Mouse (Mus musculus) cerebellum, adult 11-12 months (tissue): ENCODE results near the gene Plppr3.

Source experiments
- DNase-seq: peaks from one replicate; pipeline ENCODE4 v3.0.0; 2022

The Plppr3 gene

DNA sequence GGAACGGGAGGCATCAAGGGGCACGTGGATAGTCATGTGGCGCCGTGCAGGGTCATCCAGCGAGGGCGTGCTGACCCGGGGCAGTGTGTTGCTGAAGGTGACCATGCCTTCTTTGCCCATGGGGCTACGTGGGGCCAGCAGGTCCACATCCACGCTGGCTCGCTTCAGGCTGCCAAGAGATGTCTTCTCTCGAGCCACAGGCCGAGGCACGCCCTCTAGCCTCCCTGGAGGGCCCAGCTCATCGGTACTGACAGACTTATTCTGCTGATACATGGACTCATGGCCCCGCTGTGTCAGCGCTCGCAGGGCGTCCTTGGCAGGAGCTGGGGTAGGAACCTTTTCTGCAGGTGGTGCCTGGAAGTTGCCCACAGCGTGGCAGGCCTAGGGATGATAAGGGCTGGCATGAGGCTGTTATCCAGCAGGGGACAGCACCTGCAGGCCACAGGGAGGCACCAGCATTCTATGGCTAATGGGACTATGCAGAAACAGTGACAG is 8.6 kb downstream of the Plppr3 start:
- DNase-seq: peak; percentile 66

DNA sequence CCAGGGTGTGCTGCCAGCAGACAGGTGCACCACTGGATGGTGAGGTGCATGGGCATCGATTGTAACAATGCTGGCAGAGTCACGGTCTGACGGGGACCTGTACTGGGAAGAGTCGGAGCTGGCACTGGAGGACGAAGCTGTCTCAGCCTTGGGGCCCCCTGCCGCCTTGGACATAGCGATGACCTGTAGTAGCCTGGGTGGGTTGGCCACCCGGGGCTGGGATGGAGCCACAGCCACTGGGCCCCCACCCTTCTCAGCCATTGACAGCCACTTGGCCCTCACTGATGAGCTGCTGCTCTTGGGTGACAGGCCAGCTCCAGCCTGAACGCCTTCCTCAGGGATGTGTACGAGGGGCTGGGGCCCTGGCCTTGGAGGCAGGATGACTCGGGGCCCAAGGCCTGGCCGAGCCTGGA is 9.2 kb downstream of the Plppr3 start:
- peak; percentile 55 for DNase-seq

DNA sequence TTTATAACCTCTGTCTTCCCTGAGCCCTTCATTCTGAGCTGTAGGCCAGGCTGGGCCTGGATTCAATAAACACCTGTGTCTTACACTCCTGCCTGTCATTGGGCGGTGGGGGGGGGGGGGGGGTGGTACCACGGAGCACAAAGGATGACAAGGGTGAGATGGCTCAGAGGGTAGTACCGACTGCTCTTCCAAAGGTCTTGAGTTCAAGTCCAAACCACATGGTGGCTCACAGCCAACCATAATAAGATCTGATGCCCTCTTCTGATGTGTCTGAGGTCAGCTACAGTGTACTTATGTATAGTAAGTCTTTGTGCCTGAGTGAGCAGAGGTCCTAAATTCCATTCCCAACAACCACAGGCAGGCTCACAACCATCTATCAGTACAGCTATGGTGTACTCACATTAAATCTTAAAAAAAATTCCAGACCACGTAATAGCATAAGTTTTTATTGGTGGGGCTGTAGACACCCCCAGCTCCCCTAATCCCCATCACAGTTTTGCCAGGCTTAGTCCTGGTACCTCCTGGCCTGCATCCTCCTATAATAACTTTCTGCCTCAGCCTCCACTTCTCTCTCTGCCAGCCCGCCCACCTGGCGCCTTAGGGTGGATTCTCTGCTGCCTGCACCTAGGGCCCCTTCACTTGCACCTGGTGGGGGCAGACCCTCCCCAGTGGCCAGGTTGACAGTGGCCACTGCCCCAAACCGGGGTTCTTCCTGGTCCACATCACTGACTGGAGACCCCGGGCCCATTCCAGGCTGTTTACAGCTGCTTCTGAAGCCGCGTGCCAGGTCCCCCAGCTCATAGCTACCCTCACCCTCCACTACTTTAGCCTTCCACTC is 9.9 kb downstream of the Plppr3 start:
- peak; percentile 46 for DNase-seq

DNA sequence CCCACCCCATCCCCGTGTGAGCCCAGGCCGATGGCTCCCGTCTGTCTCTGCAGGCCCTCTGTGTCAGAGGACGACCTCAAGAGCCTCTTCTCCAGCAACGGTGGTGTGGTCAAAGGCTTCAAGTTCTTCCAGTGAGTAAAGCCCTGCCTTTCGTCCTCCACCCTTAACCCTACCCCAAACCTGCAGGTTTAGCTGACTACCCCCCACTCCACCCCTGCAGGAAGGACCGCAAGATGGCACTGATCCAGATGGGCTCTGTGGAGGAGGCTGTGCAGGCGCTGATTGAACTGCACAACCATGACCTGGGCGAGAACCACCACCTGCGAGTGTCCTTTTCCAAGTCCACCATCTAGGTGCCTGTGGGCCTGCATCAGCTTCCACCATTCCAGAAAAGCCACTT is 11.5 kb downstream of the Plppr3 start:
- no peak for DNase-seq

DNA sequence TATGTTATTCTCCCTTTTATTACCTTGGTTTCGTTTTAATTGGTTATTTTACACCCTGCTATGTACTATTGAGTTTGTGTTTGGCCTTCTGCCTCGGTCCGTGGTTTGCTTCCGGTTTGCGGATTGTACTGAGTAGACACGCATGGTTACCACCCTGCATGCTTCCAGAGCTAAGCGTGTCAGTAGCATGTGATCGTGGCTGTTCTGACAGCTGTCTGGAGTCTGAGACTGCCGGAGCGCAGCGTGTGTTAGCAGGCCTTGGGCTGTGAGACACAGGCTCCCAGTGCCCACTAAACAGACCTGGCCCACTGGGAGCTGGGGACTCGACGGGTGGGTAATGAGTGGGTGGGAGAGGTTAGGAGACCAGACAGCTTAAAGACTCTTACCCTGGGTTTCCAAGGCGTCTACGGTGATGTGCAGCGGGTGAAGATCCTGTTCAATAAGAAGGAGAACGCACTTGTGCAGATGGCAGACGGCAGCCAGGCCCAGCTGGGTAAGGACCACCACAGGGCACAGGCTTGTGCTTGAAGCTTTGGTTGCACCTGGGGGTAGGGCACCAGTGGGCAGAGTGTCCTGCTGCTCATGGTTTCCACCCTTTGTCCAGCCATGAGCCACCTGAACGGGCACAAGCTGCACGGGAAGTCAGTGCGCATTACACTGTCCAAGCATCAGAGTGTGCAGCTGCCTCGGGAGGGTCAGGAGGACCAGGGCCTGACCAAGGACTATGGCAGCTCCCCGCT is 12.2 kb downstream of the Plppr3 start:
- no peak for DNase-seq

DNA sequence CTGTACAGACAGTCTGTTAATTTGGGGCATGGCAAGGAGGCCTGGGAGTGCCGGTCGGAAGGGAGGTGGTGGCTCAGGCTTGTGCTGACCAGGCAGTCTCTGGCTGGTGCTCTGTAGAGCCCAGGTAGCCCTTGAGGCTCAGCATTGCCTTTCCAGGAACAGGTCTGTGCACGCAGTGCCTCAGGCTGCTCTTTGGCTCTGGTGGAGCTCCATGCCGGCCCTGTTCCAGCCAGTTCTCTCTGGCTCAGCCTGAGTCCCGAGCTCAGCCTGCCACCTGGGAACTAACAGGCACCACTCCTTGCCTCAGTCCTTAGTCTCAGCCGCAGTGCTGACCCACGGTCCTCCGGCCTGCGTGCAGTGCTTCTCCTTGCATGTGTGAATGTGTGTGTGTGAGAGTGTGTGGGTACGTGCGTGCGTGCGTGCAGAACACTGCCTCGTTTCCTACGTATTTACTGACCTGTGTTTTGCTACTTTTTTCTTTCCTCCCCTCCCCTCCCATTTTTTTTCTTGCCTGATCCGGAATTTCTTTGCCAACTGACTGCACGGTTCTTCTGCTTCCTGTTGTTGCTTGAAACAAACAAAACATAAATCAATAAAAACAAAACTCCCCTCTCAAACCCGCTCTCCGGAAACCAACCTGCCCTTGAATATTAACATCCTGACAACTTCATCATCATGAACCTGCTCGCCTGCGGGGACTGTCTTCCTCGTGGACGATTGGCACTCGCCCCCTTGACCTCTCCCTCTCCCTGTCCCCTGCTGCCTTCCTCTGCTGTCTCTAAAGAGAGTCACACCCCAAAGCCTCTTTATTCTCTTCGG is 13.0 kb downstream of the Plppr3 start:
- DNase-seq: peak; percentile 83

DNA sequence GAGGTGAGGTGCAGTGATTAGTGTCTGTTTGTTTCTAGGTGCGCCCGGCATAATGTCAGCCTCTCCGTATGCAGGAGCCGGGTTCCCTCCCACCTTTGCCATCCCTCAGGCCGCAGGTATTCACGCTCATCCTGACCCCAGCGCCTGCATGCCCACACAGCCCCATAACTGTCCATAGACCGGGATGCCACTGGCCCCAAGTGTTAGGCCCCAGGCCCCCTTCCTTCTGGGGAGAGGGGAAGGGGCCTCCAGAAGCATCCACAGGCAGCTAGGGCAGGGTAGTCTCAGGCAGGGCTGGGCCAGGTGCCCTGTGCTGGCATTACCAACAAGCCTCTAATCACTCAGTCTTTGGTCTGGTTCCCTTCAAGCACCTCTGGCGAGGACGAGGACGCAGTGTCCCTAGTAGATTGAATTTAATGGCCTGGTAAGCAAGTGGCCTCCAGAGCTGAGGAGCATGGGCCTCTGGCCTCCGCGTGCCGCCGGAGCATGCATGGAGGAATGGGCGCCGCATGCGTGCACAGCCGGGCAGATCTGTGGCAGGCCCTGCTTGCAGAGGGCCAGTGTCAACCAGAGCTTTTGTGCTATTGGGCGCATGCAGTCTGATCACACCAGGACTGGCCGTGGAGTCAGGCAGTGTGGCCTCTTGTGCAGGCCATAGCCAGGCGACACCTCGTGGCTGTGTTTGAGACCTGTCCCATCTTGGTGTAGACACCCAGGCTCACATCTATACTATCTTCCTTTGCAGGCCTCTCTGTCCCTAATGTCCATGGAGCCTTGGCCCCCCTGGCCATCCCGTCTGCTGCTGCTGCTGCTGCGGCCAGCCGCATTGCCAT is 14.1 kb downstream of the Plppr3 start:
- no peak for DNase-seq

DNA sequence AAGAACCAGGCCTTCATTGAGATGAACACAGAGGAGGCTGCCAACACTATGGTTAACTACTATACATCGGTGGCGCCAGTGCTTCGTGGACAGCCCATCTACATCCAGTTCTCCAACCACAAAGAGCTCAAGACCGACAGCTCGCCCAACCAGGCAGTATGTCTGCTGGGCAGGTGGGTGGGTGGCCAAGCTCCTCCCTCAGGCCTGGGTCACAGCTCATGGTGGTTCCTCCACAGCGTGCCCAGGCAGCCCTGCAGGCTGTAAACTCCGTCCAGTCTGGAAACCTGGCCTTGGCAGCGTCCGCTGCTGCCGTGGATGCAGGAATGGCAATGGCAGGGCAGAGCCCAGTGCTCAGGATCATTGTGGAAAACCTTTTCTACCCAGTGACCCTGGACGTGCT is 15.3 kb downstream of the Plppr3 start:
- peak; percentile 46 for DNase-seq

DNA sequence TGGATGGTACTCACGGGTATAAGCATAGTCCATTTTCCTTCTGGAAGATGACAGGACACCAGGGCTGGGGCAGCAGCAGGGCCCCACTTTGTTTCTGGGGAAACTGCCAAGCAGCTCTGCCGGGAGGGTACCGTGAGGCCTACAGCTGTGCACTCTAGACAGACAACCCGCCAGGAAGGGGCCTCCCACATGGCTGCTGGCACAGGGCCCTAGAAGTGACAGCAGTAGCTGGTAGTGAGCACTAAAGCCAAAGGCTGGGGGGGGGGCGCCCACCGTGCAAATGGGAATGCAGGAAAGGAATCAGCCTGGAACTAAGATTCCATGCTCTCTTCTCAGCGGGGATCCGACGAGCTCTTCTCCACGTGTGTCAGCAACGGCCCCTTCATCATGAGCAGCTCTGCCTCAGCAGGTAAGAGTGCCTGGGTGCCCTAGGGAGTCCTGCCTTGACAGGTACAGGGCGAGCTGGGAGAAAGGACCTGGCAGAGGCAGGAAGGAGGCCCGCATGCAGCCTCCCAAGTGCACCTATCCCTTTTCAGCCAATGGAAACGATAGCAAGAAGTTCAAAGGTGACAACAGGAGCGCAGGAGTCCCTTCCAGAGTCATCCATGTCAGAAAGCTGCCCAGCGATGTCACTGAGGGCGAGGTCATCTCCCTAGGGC is 15.9 kb downstream of the Plppr3 start:
- peak; percentile 76 for DNase-seq

DNA sequence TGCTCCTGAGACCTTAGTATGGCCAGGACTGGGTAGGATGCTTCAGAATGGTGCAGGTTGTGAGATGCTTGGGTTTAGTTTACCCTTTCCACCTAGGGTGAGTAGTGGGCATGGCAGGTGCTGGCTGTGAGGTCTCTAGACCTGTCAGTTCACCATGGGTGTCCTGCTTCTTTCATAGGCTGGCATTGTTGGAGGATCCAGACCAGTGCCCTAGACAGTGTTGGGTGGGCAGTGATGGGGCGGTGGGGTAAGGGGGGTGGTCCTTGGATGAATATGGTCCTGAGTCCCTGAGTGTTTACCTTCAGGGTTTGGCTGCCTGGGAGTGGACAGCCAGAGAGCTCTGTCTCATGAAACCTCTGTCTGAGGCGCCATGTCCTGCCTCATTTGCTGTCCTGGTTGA is 16.5 kb downstream of the Plppr3 start:
- no peak for DNase-seq

DNA sequence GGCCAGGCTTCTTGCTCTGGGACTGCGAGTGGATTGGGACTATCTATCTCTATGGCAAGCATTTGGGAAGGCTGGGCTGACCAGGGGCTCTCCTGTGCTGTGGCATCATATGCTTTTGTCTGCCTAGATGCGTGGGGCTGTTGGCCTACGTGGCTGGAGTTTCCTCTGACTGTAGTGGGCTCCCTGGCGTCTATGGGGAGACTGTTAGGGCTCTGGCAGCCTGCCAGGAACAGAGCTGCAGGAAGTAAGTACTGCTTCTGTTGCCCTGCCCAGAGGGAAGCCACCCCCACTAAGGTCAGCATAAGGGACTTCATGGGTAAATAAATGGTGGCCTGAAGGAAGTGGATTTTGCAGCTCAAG is 17.0 kb downstream of the Plppr3 start:
- peak; percentile 68 for DNase-seq

DNA sequence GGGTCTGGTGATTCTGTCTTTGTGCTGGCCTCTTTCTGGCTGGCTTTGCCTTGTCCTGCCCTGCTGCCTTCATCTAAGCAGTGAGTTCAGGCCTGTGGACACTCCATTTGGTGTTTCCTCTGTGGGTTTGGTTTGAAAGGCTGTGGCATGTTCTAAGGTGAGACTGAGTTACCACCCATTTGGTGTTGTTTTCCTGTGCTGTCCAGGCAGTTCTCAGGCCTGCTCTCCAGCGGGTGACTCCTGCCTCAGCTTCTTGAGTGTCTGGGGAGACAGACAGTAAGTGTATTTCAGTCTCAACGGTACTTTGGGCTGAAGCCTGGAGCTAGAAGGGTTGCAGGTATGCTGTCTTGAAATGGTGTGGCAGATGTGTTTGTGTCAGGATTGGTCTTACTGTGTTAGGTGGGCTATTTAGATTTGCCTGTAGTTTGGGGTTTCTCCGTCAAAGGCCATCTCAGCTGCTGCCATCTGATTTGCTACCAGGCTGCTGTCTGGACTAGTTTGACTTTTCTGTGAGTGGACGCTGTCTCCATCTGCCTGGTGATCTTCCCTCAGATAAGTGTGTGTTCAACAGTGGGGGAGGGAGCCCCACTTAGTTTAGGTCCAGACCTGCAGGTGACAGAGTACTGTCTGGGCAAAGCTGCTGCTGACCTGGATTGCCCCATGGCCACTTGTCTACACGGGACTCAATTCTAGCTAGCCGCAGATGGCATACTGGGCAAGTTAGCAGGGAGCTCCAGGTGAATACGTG is 17.6 kb downstream of the Plppr3 start:
- no peak for DNase-seq

DNA sequence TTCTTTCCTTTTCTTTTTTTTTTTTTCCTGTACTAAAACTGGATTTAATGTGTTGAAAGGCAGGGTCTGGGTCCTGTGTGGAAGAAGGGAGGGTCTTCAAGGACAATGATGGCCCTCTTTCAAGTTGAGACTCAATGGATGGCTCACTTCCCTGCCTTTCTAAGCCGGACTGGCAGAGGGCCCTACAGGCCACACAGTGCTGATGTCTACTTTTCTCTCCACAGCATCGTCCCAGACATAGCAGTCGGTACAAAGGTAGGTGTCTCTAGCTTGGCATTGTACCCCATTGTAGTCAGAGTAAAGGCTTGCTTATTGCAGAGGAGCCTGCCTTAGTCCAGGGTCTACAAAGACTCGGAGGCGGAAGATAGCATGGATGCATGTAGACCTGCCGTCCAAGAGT is 18.2 kb downstream of the Plppr3 start:
- DNase-seq: no peak

DNA sequence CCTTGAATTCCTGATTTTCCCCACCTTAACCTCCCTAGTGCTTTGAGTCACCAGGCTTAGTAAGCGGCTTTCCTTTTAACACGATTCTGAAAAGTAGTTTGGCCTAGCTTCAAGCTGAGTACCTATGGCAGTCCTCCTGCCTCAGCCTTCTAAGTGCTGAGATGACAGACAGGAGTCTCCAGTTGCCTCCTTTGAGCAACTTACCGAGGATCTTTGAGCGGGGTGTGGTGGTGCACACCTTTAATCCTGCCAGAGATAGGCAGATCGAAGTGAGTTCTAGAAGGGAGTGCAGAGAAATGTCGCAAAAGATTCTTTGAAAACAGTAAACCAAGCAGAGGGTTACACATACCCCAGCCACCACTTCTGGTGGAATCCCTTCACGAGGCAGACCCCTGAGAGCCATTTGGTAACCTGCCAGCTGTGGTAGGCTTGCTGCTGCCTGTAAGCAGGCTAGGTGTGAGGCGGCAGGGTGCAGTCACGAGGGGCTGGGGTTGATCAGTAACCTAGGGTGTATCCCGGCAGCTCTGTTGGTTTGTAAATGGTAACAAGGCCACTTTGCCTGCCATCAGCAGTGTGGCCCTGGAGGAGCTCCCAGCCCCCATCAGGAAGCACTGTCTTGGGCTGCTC is 18.8 kb downstream of the Plppr3 start:
- peak; percentile 78 for DNase-seq

DNA sequence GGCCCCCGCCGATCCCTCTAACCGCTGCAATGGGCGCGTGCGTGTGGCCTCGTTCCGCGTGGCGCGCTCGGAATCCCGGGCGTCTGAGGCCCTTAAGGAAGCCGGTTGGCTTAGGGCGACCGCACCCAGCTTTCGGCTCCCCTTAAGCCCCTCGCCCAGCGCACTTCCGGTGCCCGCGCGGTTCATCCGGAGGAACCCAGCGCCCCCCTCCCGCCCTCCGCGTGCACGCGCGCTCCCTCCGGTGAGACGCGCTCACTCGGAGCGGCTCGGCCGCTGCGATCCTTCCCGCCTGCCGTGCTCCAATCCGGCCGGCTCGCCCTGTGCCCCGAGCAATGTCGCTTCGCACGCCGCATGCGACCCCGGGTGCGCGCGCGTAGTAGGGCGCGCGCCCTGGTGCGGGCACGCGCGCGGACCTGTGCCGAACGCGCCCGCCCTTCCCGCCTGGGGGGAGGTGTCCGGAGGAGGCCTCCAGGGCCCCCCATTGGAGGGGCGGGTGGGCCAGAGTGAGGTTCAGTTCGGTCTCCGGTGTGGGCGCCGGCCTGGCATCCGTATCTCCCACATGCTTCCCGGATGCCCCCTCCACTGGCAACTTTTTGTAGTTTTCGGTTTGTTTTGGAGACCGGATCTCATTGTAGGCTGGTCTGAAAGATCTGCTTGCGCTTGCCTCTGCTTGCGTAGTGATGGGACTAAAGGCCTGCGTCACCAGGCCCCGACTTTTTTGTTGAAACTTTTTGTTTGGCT is 19.5 kb downstream of the Plppr3 start:
- DNase-seq: peak; percentile 79

DNA sequence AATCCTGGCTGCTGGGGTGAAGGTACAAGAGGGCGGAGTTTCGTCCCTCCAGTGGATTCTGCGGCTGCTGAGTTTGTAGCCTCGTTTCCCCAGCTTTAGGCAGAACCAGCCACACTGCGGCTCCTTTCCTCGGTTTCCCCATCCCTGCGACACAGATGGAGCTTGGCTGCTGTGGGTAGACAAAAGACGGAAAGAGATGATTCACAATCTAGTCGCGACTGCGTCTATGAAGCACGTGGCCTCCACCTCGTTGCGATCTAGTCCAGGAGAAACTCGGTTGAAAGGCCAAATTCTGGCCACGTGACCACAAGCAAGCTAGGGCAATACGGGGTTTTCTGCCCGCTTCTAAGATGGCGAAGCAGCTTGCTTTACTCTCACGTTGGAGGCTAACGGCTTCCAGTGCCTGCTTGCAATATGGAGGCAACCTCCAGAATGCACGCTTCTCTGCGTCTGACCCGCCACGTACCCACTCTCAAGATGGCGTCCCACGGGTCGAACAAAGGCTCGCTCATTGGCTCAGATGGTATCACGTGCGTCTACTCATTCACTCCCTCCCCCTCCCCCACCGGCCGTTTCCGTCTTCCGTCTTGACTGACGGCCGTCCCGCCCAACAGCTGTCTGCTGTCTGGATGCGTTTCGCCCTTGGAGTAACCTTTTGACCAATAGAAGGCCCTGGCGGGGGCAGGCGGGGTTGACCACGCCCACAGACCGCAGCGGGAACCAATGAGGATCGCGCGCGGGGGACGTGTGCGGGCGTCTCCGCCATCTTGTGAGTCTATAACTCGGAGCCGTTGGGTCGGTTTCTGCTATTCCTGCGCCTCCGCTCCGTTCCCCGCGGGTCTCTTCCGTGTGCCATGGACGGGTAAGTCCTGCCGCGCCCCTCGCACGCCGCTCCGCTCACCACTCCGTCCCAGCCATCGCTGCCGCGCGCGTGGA is 20.3 kb downstream of the Plppr3 start, which contains the start of gene Ptbp1:
Gene Ptbp1, plus strand, starts transcription at position 568 of the 936 bp plus-strand sequence.
- peak; percentile 100 for DNase-seq

DNA sequence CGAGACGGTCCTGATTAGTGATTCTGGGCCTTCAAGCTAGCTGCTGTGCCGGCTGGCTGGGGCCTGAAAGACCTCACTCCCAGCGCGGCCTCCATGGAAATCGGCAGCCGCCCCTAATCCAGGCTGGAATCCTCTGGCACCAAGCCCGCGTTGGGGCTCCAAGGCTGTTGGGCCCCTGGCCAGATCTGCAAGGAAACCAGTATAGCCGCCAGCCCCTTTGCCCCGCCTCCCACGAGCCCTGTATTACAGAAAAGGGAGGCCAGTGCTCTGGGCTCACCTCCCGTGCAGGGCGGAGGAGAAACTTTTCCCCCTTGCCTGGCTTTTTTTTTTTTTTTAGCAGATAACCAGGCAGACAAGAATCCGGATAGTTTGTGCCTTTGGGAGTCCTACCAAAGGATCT is 21.0 kb downstream of the Plppr3 start:
- peak; percentile 88 for DNase-seq

DNA sequence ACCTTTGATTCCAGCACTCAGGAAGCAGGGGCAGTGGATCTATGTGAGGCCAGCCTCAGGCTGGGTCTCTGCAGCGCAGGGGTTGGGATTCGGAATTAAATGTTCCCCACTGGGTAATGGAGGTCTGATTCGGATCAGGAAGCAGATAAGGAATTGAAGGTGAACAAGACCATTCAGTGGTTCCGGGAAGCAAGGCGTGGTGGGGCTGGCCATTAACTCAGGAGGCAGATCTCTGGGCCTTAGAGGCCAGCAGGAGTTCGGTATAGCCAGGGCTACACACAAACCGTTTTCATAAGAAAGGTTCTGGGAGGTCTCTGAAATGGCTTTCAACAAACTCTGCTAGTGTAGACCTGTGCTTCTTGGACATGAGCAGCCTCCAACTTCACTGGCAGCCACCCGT is 21.6 kb downstream of the Plppr3 start:
- no peak for DNase-seq
